Mouse (Mus musculus): Measurements from ENCODE around the gene Cox6a1.
"Not testable (repeated sequence)": the region's sequence is repeated elsewhere in the genome, so short reads cannot be mapped to it uniquely, and the experiment has no call there.

Gene Cox6a1

GRCm38 (mm10) chr5:115348546-115349224, at the start of gene Cox6a1:
TSS of gene Cox6a1 (minus strand) at chr5:115348981.
- DNase-seq (ENCODE audit: low read depth, low spot score) = peak; percentile 98

GRCm38 (mm10) chr5:115397839-115398780, 49.3 kb upstream of the Cox6a1 start:
- DNase-seq (ENCODE audit: low read depth, low spot score) = no peak

- DNase-seq (ENCODE audit: low read depth, low spot score) = no peak
Observed at GRCm38 (mm10) chr5:115396654-115397053, 47.9 kb upstream of the Cox6a1 start.

GRCm38 (mm10) chr5:115394836-115395235, 46.1 kb upstream of the Cox6a1 start:
- DNase-seq (ENCODE audit: low read depth, low spot score) = no peak

GRCm38 (mm10) chr5:115394223-115394622, 45.4 kb upstream of the Cox6a1 start:
- DNase-seq (ENCODE audit: low read depth, low spot score) = no peak

GRCm38 (mm10) chr5:115392969-115393368, 44.2 kb upstream of the Cox6a1 start:
- DNase-seq (ENCODE audit: low read depth, low spot score) = no peak

- DNase-seq (ENCODE audit: low read depth, low spot score) = no peak
Observed at GRCm38 (mm10) chr5:115391935-115392334, 43.2 kb upstream of the Cox6a1 start.

- not testable (repeated sequence) for DNase-seq (ENCODE audit: low read depth, low spot score)
Observed at GRCm38 (mm10) chr5:115378882-115379281, 30.1 kb upstream of the Cox6a1 start.

- DNase-seq (ENCODE audit: low read depth, low spot score) = no peak
Observed at GRCm38 (mm10) chr5:115375436-115375835, 26.7 kb upstream of the Cox6a1 start.

GRCm38 (mm10) chr5:115374204-115374820, 25.5 kb upstream of the Cox6a1 start:
- no peak for DNase-seq (ENCODE audit: low read depth, low spot score)

- DNase-seq (ENCODE audit: low read depth, low spot score) = no peak
Observed at GRCm38 (mm10) chr5:115373441-115374203, 24.8 kb upstream of the Cox6a1 start.

GRCm38 (mm10) chr5:115371736-115372135, 23.0 kb upstream of the Cox6a1 start:
- no peak for DNase-seq (ENCODE audit: low read depth, low spot score)

GRCm38 (mm10) chr5:115364782-115365181, 16.0 kb upstream of the Cox6a1 start:
- DNase-seq (ENCODE audit: low read depth, low spot score) = no peak

- no peak for DNase-seq (ENCODE audit: low read depth, low spot score)
Observed at GRCm38 (mm10) chr5:115362819-115363714, 14.3 kb upstream of the Cox6a1 start.

- DNase-seq (ENCODE audit: low read depth, low spot score) = no peak
Observed at GRCm38 (mm10) chr5:115362216-115362615, 13.4 kb upstream of the Cox6a1 start.

GRCm38 (mm10) chr5:115359851-115360372, 11.1 kb upstream of the Cox6a1 start:
- no peak for DNase-seq (ENCODE audit: low read depth, low spot score)

GRCm38 (mm10) chr5:115359438-115359837, 10.7 kb upstream of the Cox6a1 start:
- no peak for DNase-seq (ENCODE audit: low read depth, low spot score)

GRCm38 (mm10) chr5:115358872-115359271, 10.1 kb upstream of the Cox6a1 start:
- DNase-seq (ENCODE audit: low read depth, low spot score) = peak; percentile 52

- no peak for DNase-seq (ENCODE audit: low read depth, low spot score)
Observed at GRCm38 (mm10) chr5:115355070-115355469, 6.3 kb upstream of the Cox6a1 start.

GRCm38 (mm10) chr5:115351348-115351747, 2.6 kb upstream of the Cox6a1 start:
- DNase-seq (ENCODE audit: low read depth, low spot score) = no peak

Measured in retina, adult 2 months (tissue).